Mouse (Mus musculus): ENCODE results near the gene Tub. TPM values are rescaled to one million over a fixed set of nuclear protein-coding genes. Genes with fewer than 3 reads are reported as not detected.

Tub gene
- polyA plus RNA-seq, 1 experiment from 2014 or later = 11.0 TPM

- Histone ChIP-seq H3K27me3 (ENCODE audit: insufficient read depth, poor library complexity, severe bottlenecking) (no peaks in the 10 kb centered on the region), H3K4me1 (replicated peaks) (peaks cover 12% of the 10 kb centered on the region), H3K36me3 (peaks cover 28% of the 10 kb centered on the region), H3K9me3 (no peaks in the 10 kb centered on the region), H3K27ac (no peak overlapping the region), H3K4me3 (no peak overlapping the region)
- 22% methylated on average over 3 of the region's 3 CpGs for WGBS
- DNase-seq (ENCODE audit: low spot score) = peak; percentile 71
These were observed 71.3 kb downstream of the Tub start for GRCm38 (mm10) chr7:109021428-109021827.

GRCm38 (mm10) chr7:109025743-109026142 is 75.6 kb downstream of the Tub start:
- WGBS = 86% methylated on average over 7 of the region's 7 CpGs

GRCm38 (mm10) chr7:109026976-109027375 is 76.8 kb downstream of the Tub start:
- Histone ChIP-seq H3K4me1 (replicated peaks) (0 out of 2 replicates have a peak, but pooled peaks cover 2% of the 10 kb centered on the region), H3K9me3 (no peaks in the 10 kb centered on the region), H3K4me3 (no peak overlapping the region), H3K27me3 (ENCODE audit: insufficient read depth, poor library complexity, severe bottlenecking) (no peaks in the 10 kb centered on the region), H3K36me3 (peaks cover 51% of the 10 kb centered on the region), H3K27ac (no peak overlapping the region)
- WGBS = 90% methylated on average over 9 of the region's 9 CpGs
- no peak for DNase-seq (ENCODE audit: low spot score)

More at GRCm38 (mm10) chr7:109025743-109026142, 75.6 kb downstream of the Tub start:
- no peak overlapping the region for H3K4me3 ChIP-seq
- peaks cover 51% of the 10 kb centered on the region for H3K36me3 ChIP-seq
- DNase-seq (ENCODE audit: low spot score) = no peak
- no peaks in the 10 kb centered on the region for H3K9me3 ChIP-seq
- H3K4me1 ChIP-seq (replicated peaks) = 0 out of 2 replicates have a peak, but pooled peaks cover 2% of the 10 kb centered on the region
- no peak overlapping the region for H3K27ac ChIP-seq
- H3K27me3 ChIP-seq (ENCODE audit: insufficient read depth, poor library complexity, severe bottlenecking) = no peaks in the 10 kb centered on the region

- Histone ChIP-seq H3K27ac (no peak overlapping the region), H3K4me1 (replicated peaks) (0 out of 2 replicates have a peak, but pooled peaks cover 2% of the 10 kb centered on the region), H3K36me3 (peaks cover 44% of the 10 kb centered on the region), H3K27me3 (ENCODE audit: insufficient read depth, poor library complexity, severe bottlenecking) (no peaks in the 10 kb centered on the region), H3K4me3 (no peak overlapping the region), H3K9me3 (no peaks in the 10 kb centered on the region)
- WGBS = 92% methylated on average over 7 of the region's 7 CpGs
- DNase-seq (ENCODE audit: low spot score) = no peak
These were observed 77.6 kb downstream of the Tub start for GRCm38 (mm10) chr7:109027721-109028120.

- 35% methylated on average over 6 of the region's 6 CpGs for WGBS
- peak; percentile 55 for DNase-seq (ENCODE audit: low spot score)
- Histone ChIP-seq H3K27ac (no peak overlapping the region), H3K4me1 (replicated peaks) (0 out of 2 replicates have a peak, but pooled peaks cover 2% of the 10 kb centered on the region), H3K36me3 (peaks cover 41% of the 10 kb centered on the region), H3K4me3 (no peak overlapping the region), H3K27me3 (ENCODE audit: insufficient read depth, poor library complexity, severe bottlenecking) (no peaks in the 10 kb centered on the region), H3K9me3 (no peaks in the 10 kb centered on the region)
These were observed 78.1 kb downstream of the Tub start for GRCm38 (mm10) chr7:109028204-109028603.

- 88% methylated on average over 6 of the region's 6 CpGs for WGBS
- H3K4me1 ChIP-seq (replicated peaks) = no peaks in the 10 kb centered on the region
- no peak overlapping the region for H3K27ac ChIP-seq
- peaks cover 42% of the 10 kb centered on the region for H3K36me3 ChIP-seq
- DNase-seq (ENCODE audit: low spot score) = no peak
- H3K9me3 ChIP-seq = no peaks in the 10 kb centered on the region
- H3K4me3 ChIP-seq = no peak overlapping the region
- no peaks in the 10 kb centered on the region for H3K27me3 ChIP-seq (ENCODE audit: insufficient read depth, poor library complexity, severe bottlenecking)
These were observed 79.9 kb downstream of the Tub start for GRCm38 (mm10) chr7:109029961-109030465.

- 87% methylated on average over 3 of the region's 3 CpGs for WGBS
- Histone ChIP-seq H3K9me3 (no peaks in the 10 kb centered on the region), H3K27me3 (ENCODE audit: insufficient read depth, poor library complexity, severe bottlenecking) (no peaks in the 10 kb centered on the region), H3K27ac (no peak overlapping the region), H3K4me3 (no peak overlapping the region), H3K36me3 (peaks cover 39% of the 10 kb centered on the region), H3K4me1 (replicated peaks) (no peaks in the 10 kb centered on the region)
- DNase-seq (ENCODE audit: low spot score) = no peak
These were observed 81.2 kb downstream of the Tub start for GRCm38 (mm10) chr7:109031331-109031730.

GRCm38 (mm10) chr7:109032054-109032453 is 81.9 kb downstream of the Tub start:
- H3K4me1 ChIP-seq (replicated peaks) = no peaks in the 10 kb centered on the region
- H3K9me3 ChIP-seq = no peaks in the 10 kb centered on the region
- 84% methylated on average over 2 of the region's 2 CpGs for WGBS
- H3K27me3 ChIP-seq (ENCODE audit: insufficient read depth, poor library complexity, severe bottlenecking) = no peaks in the 10 kb centered on the region
- no peak for DNase-seq (ENCODE audit: low spot score)
- peaks cover 34% of the 10 kb centered on the region for H3K36me3 ChIP-seq
- no peak overlapping the region for H3K4me3 ChIP-seq
- no peak overlapping the region for H3K27ac ChIP-seq

GRCm38 (mm10) chr7:109038121-109038735 is 88.1 kb downstream of the Tub start:
- no peak for DNase-seq (ENCODE audit: low spot score)
- Histone ChIP-seq H3K4me1 (replicated peaks) (no peaks in the 10 kb centered on the region), H3K9me3 (no peaks in the 10 kb centered on the region), H3K4me3 (no peak overlapping the region), H3K27ac (no peak overlapping the region), H3K27me3 (ENCODE audit: insufficient read depth, poor library complexity, severe bottlenecking) (no peaks in the 10 kb centered on the region), H3K36me3 (peaks cover 33% of the 10 kb centered on the region)
- WGBS = 84% methylated on average over 8 of the region's 8 CpGs

GRCm38 (mm10) chr7:109038987-109039386 is 88.8 kb downstream of the Tub start:
- Histone ChIP-seq H3K27ac (no peak overlapping the region), H3K4me3 (no peak overlapping the region), H3K36me3 (peaks cover 33% of the 10 kb centered on the region), H3K9me3 (no peaks in the 10 kb centered on the region), H3K4me1 (replicated peaks) (no peaks in the 10 kb centered on the region), H3K27me3 (ENCODE audit: insufficient read depth, poor library complexity, severe bottlenecking) (no peaks in the 10 kb centered on the region)
- no peak for DNase-seq (ENCODE audit: low spot score)
- 56% methylated on average over 1 of the region's 1 CpGs for WGBS

- no peak for DNase-seq (ENCODE audit: low spot score)
- 83% methylated on average over 5 of the region's 5 CpGs for WGBS
- no peaks in the 10 kb centered on the region for H3K9me3 ChIP-seq
These were observed 89.3 kb downstream of the Tub start for GRCm38 (mm10) chr7:109039445-109039844.

GRCm38 (mm10) chr7:109045876-109046275 is 95.7 kb downstream of the Tub start:
- no peak for DNase-seq (ENCODE audit: low spot score)
- no peaks in the 10 kb centered on the region for H3K27me3 ChIP-seq (ENCODE audit: insufficient read depth, poor library complexity, severe bottlenecking)
- H3K27ac ChIP-seq = no peak overlapping the region
- peaks cover 9% of the 10 kb centered on the region; the same call in 1 of the 2 replicates for H3K36me3 ChIP-seq
- H3K4me1 ChIP-seq (replicated peaks) = no peaks in the 10 kb centered on the region
- WGBS = 91% methylated on average over 2 of the region's 2 CpGs
- no peak overlapping the region for H3K4me3 ChIP-seq
- H3K9me3 ChIP-seq = no peaks in the 10 kb centered on the region

More at GRCm38 (mm10) chr7:109039445-109039844, 89.3 kb downstream of the Tub start:
- no peak overlapping the region for H3K27ac ChIP-seq
- no peaks in the 10 kb centered on the region for H3K4me1 ChIP-seq (replicated peaks)
- H3K27me3 ChIP-seq (ENCODE audit: insufficient read depth, poor library complexity, severe bottlenecking) = no peaks in the 10 kb centered on the region
- H3K36me3 ChIP-seq = peaks cover 31% of the 10 kb centered on the region
- H3K4me3 ChIP-seq = no peak overlapping the region

GRCm38 (mm10) chr7:109050831-109051230 is 100.7 kb downstream of the Tub start:
- WGBS = 96% methylated on average over 1 of the region's 1 CpGs

More at GRCm38 (mm10) chr7:109050831-109051230, 100.7 kb downstream of the Tub start:
- Histone ChIP-seq H3K9me3 (no peaks in the 10 kb centered on the region), H3K4me3 (no peak overlapping the region), H3K36me3 (peaks cover 18% of the 10 kb centered on the region), H3K4me1 (replicated peaks) (no peaks in the 10 kb centered on the region), H3K27ac (no peak overlapping the region), H3K27me3 (ENCODE audit: insufficient read depth, poor library complexity, severe bottlenecking) (no peaks in the 10 kb centered on the region)
- no peak for DNase-seq (ENCODE audit: low spot score)
